Mouse (Mus musculus) liver, adult 2 months (tissue): Measurements from ENCODE around the gene Abi1.

Experiments used
- CTCF ChIP-seq: fragments of 200-500 bp; IDR thresholded peaks from 2 replicates; pipeline ENCODE4 v1.5.1; 2011; ENCODE audit warnings: low read depth, low read length, control low read depth
- POLR2A ChIP-seq: fragments of 200-500 bp; IDR thresholded peaks from 2 replicates; pipeline ENCODE4 v1.6.1; 2011; ENCODE audit warnings: low read length, control low read depth; ENCODE audit not compliant: insufficient read depth; ENCODE audit errors: extremely low read depth

- TF ChIP-seq CTCF (no peak), POLR2A (no peak)
Measured at GRCm38 (mm10) chr2:23015335-23015734, 24.7 kb downstream of the Abi1 start.
